Mouse (Mus musculus) lung, embryonic 15.5 days (tissue): ENCODE measurements around the gene Napepld. TPM values are rescaled to one million over a fixed set of nuclear protein-coding genes. Genes with fewer than 3 reads are reported as not detected.
"Not testable (repeated sequence)": the region's sequence is repeated elsewhere in the genome, so short reads cannot be mapped to it uniquely, and the experiment has no call there.

Source experiments
- ATAC-seq: fragments of 200-750 bp; cut with Nextera tagmentation; 2 replicates; pipeline ENCODE4 v1.8.0; 2017; ENCODE audit warnings: moderate number of reproducible peaks, borderline replicate concordance; ENCODE audit not compliant: low FRiP score, low TSS enrichment; ENCODE audit errors: extremely low read depth
- H3K27ac ChIP-seq: fragments of 300-500 bp; sonication (generic); 2 replicates; pipeline ENCODE4 v1.5.1; 2015; ENCODE audit warnings: moderate library complexity, mild to moderate bottlenecking, inconsistent platforms
- H3K27me3 ChIP-seq: fragments of 300-500 bp; sonication (generic); 2 replicates; pipeline ENCODE4 v1.6.1; 2015; ENCODE audit warnings: inconsistent platforms
- H3K36me3 ChIP-seq: fragments of 300-500 bp; sonication (generic); 2 replicates; pipeline ENCODE4 v1.6.1; 2015; ENCODE audit warnings: inconsistent platforms
- H3K4me1 ChIP-seq: fragments of 300-500 bp; sonication (generic); 2 replicates; pipeline ENCODE4 v1.6.1; 2015; ENCODE audit warnings: inconsistent platforms
- H3K4me2 ChIP-seq: fragments of 300-500 bp; sonication (generic); 2 replicates; pipeline ENCODE4 v1.6.1; 2015; ENCODE audit warnings: inconsistent platforms, mild to moderate bottlenecking, moderate library complexity
- H3K4me3 ChIP-seq: fragments of 300-500 bp; sonication (generic); 2 replicates; pipeline ENCODE4 v1.5.1; 2015; ENCODE audit warnings: mild to moderate bottlenecking, inconsistent platforms
- H3K9ac ChIP-seq: fragments of 300-500 bp; sonication (generic); 2 replicates; pipeline ENCODE4 v1.6.1; 2015; ENCODE audit warnings: inconsistent platforms
- H3K9me3 ChIP-seq: fragments of 300-500 bp; sonication (generic); 2 replicates; pipeline ENCODE4 v1.6.1; 2016; ENCODE audit warnings: inconsistent platforms
- WGBS: fragments of 180-500 bp; shearing (Covaris S2); methylation state at CpG from one replicate; pipeline ENCODE4 v1.1.7; 2015; 5-methylcytosine and 5-hydroxymethylcytosine counted together
- polyA plus RNA-seq: library from polyadenylated mRNA; unstranded; fragments of >200 nt; fragmentation: Nextera tagmentation; extraction: Ambion mirVana; gene quantifications from 2 replicates; pipeline ENCODE4 v1.2.1, GENCODE M21; 2015

Napepld gene
- polyA plus RNA-seq, 1 experiment from 2014 or later: 4.9 TPM

DNA sequence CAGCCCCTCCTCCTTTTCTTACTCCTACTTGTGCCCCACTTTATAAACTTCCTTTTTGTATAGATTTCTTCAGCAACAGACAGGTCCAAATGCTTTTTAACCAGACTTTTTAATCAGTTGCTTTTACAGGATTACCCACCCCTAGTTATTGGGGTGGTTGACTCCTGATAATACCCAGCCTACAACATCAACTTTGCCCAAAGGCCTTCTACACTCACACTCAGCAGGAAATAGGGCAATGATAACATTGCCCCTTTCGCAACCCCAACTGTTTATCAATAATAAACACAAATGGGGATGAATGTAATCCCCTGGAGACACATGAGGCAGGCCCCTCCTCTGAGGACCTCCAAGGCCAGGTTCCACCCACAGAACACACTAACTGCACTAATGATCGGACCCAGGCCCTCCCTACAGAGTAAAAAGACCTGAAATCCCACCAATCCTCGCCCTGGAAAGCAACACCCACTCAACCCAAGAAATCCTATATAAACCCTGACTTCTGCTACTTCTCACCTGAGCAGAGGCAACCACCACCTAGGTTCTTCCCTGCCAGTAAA lies 84.7 kb downstream of the Napepld start:
- no peaks in the 10 kb centered on the region for H3K27me3 ChIP-seq
- WGBS: 55% methylated on average over 3 of the region's 3 CpGs
- no peak overlapping the region for H3K9ac ChIP-seq
- H3K9me3 ChIP-seq: no peaks in the 10 kb centered on the region
- H3K4me3 ChIP-seq: no peak overlapping the region
- no peak for ATAC-seq
- H3K4me2 ChIP-seq: no peak overlapping the region
- H3K4me1 ChIP-seq: no peaks in the 10 kb centered on the region
- no peaks in the 10 kb centered on the region for H3K36me3 ChIP-seq
- no peak overlapping the region for H3K27ac ChIP-seq

DNA sequence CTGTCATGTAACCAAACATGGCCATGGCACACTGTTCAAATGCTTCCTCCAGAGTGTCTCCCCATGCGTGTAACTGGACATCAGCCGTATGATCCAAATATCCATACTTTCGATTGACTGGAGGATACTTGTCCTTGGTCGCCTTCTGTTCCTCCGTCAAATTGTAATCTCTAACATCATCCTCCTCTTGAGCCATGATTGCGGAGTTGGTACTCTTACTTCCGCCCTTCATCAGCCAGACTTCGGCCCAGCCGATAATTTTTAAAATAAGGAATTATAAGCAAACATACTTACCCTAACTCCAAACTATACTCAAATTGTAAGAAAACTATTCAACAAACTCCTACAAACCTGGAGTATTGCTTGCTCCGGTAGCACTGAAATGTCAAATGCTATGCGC lies 86.9 kb downstream of the Napepld start:
- not testable (repeated sequence) for H3K9ac ChIP-seq, H3K4me3 ChIP-seq, H3K4me2 ChIP-seq, H3K4me1 ChIP-seq, H3K27me3 ChIP-seq, H3K36me3 ChIP-seq, ATAC-seq, H3K27ac ChIP-seq, H3K9me3 ChIP-seq
- WGBS: 96% methylated on average over 11 of the region's 11 CpGs

Other genes with a start within 250 kb of the Napepld start
- gene Lrrc17, start 157.8 kb downstream of the Napepld start, polyA plus RNA-seq: 54.0 and 55.0 TPM in 2 replicates
- gene Fbxl13, start 55.8 kb downstream of the Napepld start, polyA plus RNA-seq: 0.72 and 0.91 TPM in 2 replicates
- gene Armc10, start 55.6 kb downstream of the Napepld start, polyA plus RNA-seq: 41.8 and 42.8 TPM in 2 replicates
- gene Pmpcb, start 35.7 kb upstream of the Napepld start, polyA plus RNA-seq: 76.3 and 78.8 TPM in 2 replicates
- 62.4 and 66.9 TPM in 2 replicates for gene Dnajc2, start 83.9 kb upstream of the Napepld start, polyA plus RNA-seq
- gene Psmc2, start 83.9 kb upstream of the Napepld start, polyA plus RNA-seq: 187 and 190 TPM in 2 replicates
- 0.16 TPM in 1 of 2 replicates, not detected in the other for gene Slc26a5, start 164.2 kb upstream of the Napepld start, polyA plus RNA-seq